Mouse (Mus musculus): ENCODE results near the gene Gm43720.

DNA sequence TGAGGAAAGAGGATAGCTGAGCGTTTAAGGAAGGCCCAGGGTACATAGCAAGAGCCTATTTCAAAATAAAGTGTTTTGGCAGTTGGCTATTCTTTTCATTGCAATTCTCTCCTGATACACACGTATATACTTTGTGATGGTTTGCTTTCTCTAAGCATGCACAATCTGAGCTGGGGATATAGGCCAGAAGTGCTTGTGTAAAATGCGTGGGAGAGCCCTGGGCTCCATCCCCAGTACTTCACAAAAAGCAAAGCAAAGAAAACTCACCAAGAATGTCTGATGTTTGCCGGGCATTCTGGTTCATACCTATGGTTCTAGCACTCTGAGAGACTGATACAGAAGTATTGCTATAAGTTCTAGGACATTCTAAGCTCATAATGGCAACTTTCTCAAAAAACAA, 10.8 kb downstream of the Gm43720 start:
- no peak for TF ChIP-seq POLR2A (IDR thresholded peaks at IDR 0.05; ENCODE audit: control insufficient read depth, extremely low read depth, insufficient read depth, low read length, poor library complexity)
- TF ChIP-seq CTCF (IDR thresholded peaks at IDR 0.05; ENCODE audit: borderline replicate concordance, control insufficient read depth, extremely low read depth, insufficient read depth, low read length, poor library complexity) = no peak
